Mouse (Mus musculus) erythroblast, embryonic 14.5 days (primary cell): ENCODE results near the gene Pten.

Experiments
- GATA1 ChIP-seq: IDR thresholded peaks from 2 replicates; pipeline ENCODE4 v1.6.1; 2012; ENCODE audit warnings: low read length, inconsistent platforms, mixed read lengths
- TAL1 ChIP-seq: IDR thresholded peaks from 3 replicates; pipeline ENCODE4 v1.6.1; 2012; ENCODE audit warnings: low read length, inconsistent platforms, mixed read lengths

DNA sequence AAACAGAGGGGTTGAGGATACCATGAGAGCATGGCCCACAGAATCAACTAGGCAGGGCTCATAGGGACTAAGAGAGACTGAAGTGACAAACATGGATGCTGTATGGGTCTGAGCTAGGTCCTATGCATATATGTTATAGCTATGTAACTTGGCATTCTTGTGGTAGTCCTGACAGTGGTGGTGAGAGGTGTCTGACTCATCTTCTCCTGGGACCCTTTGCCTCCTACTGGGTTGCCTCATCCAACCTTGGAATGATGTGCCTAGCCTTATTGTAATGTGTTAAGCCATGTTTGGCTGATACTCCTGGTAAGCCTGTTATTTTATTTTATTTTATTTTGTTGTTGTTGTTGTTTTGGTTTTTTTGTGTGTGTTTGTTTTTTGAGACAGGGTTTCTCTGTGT, 41.6 kb upstream of the Pten start:
- TF ChIP-seq TAL1 (no peak), GATA1 (no peak)
